Mouse (Mus musculus): ENCODE measurements around the gene Kctd10. TPM values are rescaled to one million over a fixed set of nuclear protein-coding genes. Genes with fewer than 3 reads are reported as not detected.

Gene Kctd10
- polyA plus RNA-seq, 1 experiment from 2014 or later = 230 TPM

DNA sequence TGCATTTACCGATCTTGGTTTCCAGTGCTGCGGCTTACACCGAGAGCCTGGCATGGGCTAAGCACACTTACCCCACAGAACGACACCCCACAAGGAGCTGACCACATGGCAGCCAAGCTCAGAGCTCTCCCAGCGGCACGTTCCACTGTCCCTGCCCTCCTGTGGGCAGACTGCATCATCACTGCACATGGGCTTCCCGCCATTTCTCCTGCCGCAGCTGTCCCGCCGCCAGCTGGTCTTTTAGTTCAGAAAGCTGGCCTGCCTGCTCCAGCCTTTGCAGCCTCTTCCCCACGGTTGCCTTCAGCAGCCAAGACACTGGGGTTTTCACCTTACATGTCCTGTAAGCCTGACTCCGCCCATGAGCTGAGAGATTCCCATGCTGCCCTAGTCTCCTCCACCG lies 30.1 kb upstream of the Kctd10 start:
- H3K9me3 ChIP-seq (ENCODE audit: low read length) = no peaks in the 10 kb centered on the region
- no peak; the same call in 1 of the 2 replicates for TF ChIP-seq CTCF (IDR thresholded peaks at IDR 0.05)
- TF ChIP-seq EP300 (IDR thresholded peaks at IDR 0.05) = no peak
- H3K36me3 ChIP-seq (ENCODE audit: insufficient read depth, low read length) = peaks cover 61% of the 10 kb centered on the region
- no peaks in the 10 kb centered on the region for H3K27me3 ChIP-seq (replicated peaks; ENCODE audit: insufficient read depth, low read length)
- H3K4me2 ChIP-seq (replicated peaks; ENCODE audit: low read depth, low read length) = no peak overlapping the region
- no peak overlapping the region for H3K9ac ChIP-seq (replicated peaks; ENCODE audit: low read depth)
- ATAC-seq (no peak), DNase-seq (ENCODE audit: low spot score) (no peak)
- 87% methylated on average over 13 of the region's 13 CpGs for WGBS
- H3K27ac ChIP-seq (ENCODE audit: low read length) = no peak overlapping the region
- no peaks in the 10 kb centered on the region for H3K4me1 ChIP-seq (ENCODE audit: insufficient read depth, low read depth, low read length)
- no peak overlapping the region for H3K4me3 ChIP-seq (ENCODE audit: low read depth, low read length)

DNA sequence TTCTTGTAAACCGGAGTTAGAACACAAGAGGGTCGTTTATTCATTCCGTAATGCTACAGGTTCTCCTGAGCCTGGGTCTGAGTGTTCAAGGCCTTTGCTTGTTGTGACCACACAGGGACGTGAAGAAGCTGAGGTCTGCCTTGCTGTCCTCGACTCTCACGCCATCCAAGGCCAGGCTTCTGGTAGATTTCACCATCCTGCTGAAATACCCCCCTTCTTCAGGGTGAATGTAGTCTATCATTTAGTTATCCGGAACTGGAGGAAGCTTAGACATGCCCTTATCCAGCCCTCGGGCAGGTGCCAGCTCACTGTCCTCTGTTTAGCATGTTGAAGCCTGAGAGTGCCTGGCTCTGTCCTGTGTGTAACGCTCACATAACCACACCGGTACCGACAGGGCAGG lies 28.5 kb upstream of the Kctd10 start:
- peaks cover 65% of the 10 kb centered on the region for H3K36me3 ChIP-seq (ENCODE audit: insufficient read depth, low read length)
- 91% methylated on average over 11 of the region's 11 CpGs for WGBS
- H3K27ac ChIP-seq (ENCODE audit: low read length) = no peak overlapping the region
- no peak overlapping the region for H3K9ac ChIP-seq (replicated peaks; ENCODE audit: low read depth)
- no peak for TF ChIP-seq CTCF (IDR thresholded peaks at IDR 0.05)
- no peak for TF ChIP-seq EP300 (IDR thresholded peaks at IDR 0.05)
- DNase-seq (ENCODE audit: low spot score) = no peak
- H3K4me3 ChIP-seq (ENCODE audit: low read depth, low read length) = no peak overlapping the region
- no peaks in the 10 kb centered on the region for H3K27me3 ChIP-seq (replicated peaks; ENCODE audit: insufficient read depth, low read length)
- H3K4me2 ChIP-seq (replicated peaks; ENCODE audit: low read depth, low read length) = no peak overlapping the region
- H3K9me3 ChIP-seq (ENCODE audit: low read length) = no peaks in the 10 kb centered on the region
- ATAC-seq = no peak
- H3K4me1 ChIP-seq (ENCODE audit: insufficient read depth, low read depth, low read length) = no peaks in the 10 kb centered on the region

DNA sequence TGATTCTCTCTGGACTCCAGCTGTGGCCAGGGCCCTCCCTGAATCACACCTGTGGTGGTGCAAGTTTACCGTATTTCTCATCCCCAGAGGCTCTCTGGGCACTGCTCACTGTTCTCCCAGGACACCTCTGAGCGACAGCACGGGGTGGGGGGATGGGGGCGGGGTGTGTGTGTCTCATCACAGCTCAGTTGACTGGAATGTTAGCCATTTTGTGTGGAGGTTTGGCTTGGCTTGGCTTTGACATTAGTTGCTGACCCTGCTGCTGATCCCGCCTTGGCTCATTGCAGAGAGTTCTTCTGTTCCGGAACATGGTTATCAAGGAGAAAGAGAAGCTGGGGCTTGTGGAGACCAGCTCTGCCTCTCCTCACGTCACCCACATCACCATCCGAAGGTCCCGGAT lies 27.5 kb upstream of the Kctd10 start:
- Histone ChIP-seq H3K27ac (ENCODE audit: low read length) (no peak overlapping the region), H3K27me3 (replicated peaks; ENCODE audit: insufficient read depth, low read length) (no peaks in the 10 kb centered on the region), H3K4me3 (ENCODE audit: low read depth, low read length) (no peak overlapping the region), H3K4me1 (ENCODE audit: insufficient read depth, low read depth, low read length) (no peaks in the 10 kb centered on the region), H3K4me2 (replicated peaks; ENCODE audit: low read depth, low read length) (no peak overlapping the region), H3K36me3 (ENCODE audit: insufficient read depth, low read length) (peaks cover 75% of the 10 kb centered on the region), H3K9me3 (ENCODE audit: low read length) (no peaks in the 10 kb centered on the region), H3K9ac (replicated peaks; ENCODE audit: low read depth) (no peak overlapping the region)
- peak; percentile 54 for ATAC-seq
- TF ChIP-seq EP300 (IDR thresholded peaks at IDR 0.05) (no peak), CTCF (IDR thresholded peaks at IDR 0.05) (no peak)
- DNase-seq (ENCODE audit: low spot score) = peak; percentile 76
- 69% methylated on average over 9 of the region's 9 CpGs for WGBS

DNA sequence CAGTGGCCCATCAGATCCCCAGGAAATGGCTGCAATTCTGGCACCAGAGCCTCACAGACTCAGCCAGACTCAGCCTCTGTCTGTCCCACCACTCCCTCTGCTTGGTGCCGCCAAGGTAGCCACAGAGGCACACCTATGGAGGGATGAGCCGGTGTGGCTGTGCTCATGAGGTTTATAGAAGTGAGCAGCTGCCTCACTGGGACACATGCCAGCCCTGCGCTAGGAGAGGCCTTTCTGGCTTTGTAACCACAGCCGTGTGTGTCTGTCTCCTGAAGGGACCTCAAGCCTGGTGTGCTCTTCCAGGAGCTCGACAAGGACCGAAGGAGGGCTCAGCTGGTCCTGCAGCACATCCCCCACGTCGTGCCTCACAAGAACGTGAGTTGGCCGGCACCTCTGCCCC lies 27.0 kb upstream of the Kctd10 start:
- Histone ChIP-seq H3K4me2 (replicated peaks; ENCODE audit: low read depth, low read length) (no peak overlapping the region), H3K27ac (ENCODE audit: low read length) (no peak overlapping the region), H3K9me3 (ENCODE audit: low read length) (no peaks in the 10 kb centered on the region), H3K9ac (replicated peaks; ENCODE audit: low read depth) (no peak overlapping the region), H3K36me3 (ENCODE audit: insufficient read depth, low read length) (peaks cover 81% of the 10 kb centered on the region), H3K27me3 (replicated peaks; ENCODE audit: insufficient read depth, low read length) (no peaks in the 10 kb centered on the region), H3K4me1 (ENCODE audit: insufficient read depth, low read depth, low read length) (no peaks in the 10 kb centered on the region), H3K4me3 (ENCODE audit: low read depth, low read length) (no peak overlapping the region)
- ATAC-seq (no peak), DNase-seq (ENCODE audit: low spot score) (no peak)
- 74% methylated on average over 10 of the region's 10 CpGs for WGBS
- TF ChIP-seq EP300 (IDR thresholded peaks at IDR 0.05) (no peak), CTCF (IDR thresholded peaks at IDR 0.05) (no peak)

DNA sequence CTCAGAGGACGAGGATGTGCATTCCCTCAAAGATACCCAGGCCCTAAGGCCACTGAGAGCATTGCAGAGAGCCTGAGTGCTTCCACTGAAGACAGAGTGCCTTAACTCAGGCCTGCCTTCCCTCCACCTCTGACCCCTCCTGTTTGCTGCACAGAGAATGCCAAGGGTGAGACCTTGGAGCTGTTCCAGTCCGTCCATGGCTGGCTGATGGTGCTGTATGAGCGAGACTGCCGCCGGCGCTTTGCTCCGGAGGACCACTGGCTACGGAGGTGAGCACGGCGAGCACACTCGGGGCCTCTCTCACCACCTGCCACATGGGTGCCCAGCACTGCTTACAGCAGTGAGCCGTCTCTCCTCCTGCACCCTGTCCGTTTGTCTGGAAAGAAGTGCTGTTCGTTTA lies 26.3 kb upstream of the Kctd10 start:
- ATAC-seq (no peak), DNase-seq (ENCODE audit: low spot score) (no peak)
- TF ChIP-seq EP300 (IDR thresholded peaks at IDR 0.05) = no peak
- TF ChIP-seq CTCF (IDR thresholded peaks at IDR 0.05) = no peak
- Histone ChIP-seq H3K27me3 (replicated peaks; ENCODE audit: insufficient read depth, low read length) (no peaks in the 10 kb centered on the region), H3K9ac (replicated peaks; ENCODE audit: low read depth) (no peak overlapping the region), H3K4me3 (ENCODE audit: low read depth, low read length) (no peak overlapping the region), H3K9me3 (ENCODE audit: low read length) (no peaks in the 10 kb centered on the region), H3K4me1 (ENCODE audit: insufficient read depth, low read depth, low read length) (no peaks in the 10 kb centered on the region), H3K4me2 (replicated peaks; ENCODE audit: low read depth, low read length) (no peak overlapping the region), H3K36me3 (ENCODE audit: insufficient read depth, low read length) (peaks cover 82% of the 10 kb centered on the region), H3K27ac (ENCODE audit: low read length) (no peak overlapping the region)
- 76% methylated on average over 14 of the region's 14 CpGs for WGBS

DNA sequence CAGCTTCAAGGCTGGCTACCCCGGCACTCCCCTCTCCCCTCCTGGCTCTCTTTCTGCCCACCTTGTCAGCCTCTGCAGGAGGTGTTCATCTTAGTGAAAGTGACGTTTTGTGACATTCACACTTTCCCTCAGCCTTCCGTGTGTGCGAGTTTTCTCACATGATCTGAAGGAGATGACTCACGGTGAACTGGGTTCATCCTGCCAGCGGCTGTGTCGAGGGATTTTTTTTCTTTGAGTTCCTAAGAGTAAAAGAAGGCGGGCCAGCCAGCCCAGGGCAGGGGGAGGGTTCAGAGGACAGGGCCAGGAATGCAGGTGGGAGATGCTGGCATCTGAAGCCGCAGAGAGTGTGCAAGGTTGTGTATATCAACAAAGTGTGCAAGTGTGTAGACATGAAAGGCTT lies 12.9 kb upstream of the Kctd10 start:
- H3K4me1 ChIP-seq (ENCODE audit: insufficient read depth, low read depth, low read length) = no peaks in the 10 kb centered on the region
- H3K27ac ChIP-seq (ENCODE audit: low read length) = no peak overlapping the region
- ATAC-seq (no peak), DNase-seq (ENCODE audit: low spot score) (no peak)
- no peaks in the 10 kb centered on the region for H3K9me3 ChIP-seq (ENCODE audit: low read length)
- TF ChIP-seq EP300 (IDR thresholded peaks at IDR 0.05) (no peak), CTCF (IDR thresholded peaks at IDR 0.05) (no peak)
- WGBS = 69% methylated on average over 9 of the region's 9 CpGs
- no peak overlapping the region for H3K4me2 ChIP-seq (replicated peaks; ENCODE audit: low read depth, low read length)
- H3K36me3 ChIP-seq (ENCODE audit: insufficient read depth, low read length) = peaks cover 37% of the 10 kb centered on the region
- H3K9ac ChIP-seq (replicated peaks; ENCODE audit: low read depth) = no peak overlapping the region
- no peaks in the 10 kb centered on the region for H3K27me3 ChIP-seq (replicated peaks; ENCODE audit: insufficient read depth, low read length)
- H3K4me3 ChIP-seq (ENCODE audit: low read depth, low read length) = no peak overlapping the region

DNA sequence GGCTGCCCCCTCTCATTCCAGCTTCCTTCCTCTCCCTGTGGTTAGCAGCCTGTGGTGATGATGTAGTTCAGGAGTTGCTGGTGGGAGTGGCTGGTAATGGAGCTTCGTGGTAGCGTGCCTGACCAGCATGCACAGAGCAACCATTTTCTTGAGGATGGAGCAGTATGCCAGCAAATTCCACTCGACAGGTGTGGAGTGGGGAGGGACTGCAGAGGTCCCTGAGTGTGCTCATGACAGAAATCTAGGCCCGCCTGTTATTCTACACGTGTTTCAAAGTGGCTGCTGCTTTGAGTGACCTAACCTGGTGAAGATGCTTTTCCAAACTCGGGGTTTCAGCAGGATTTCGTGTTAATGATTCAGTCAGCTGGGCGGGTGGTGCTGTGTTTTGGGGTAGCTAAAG lies 4.1 kb upstream of the Kctd10 start:
- H3K4me2 ChIP-seq (replicated peaks; ENCODE audit: low read depth, low read length) = no peak overlapping the region
- H3K36me3 ChIP-seq (ENCODE audit: insufficient read depth, low read length) = peaks cover 39% of the 10 kb centered on the region
- DNase-seq (ENCODE audit: low spot score) (peak; percentile 88), ATAC-seq (peak; percentile 68)
- H3K4me1 ChIP-seq (ENCODE audit: insufficient read depth, low read depth, low read length) = peaks cover 16% of the 10 kb centered on the region; the same call in 1 of the 2 replicates
- WGBS = 59% methylated on average over 8 of the region's 8 CpGs
- no peaks in the 10 kb centered on the region for H3K27me3 ChIP-seq (replicated peaks; ENCODE audit: insufficient read depth, low read length)
- no peaks in the 10 kb centered on the region for H3K9me3 ChIP-seq (ENCODE audit: low read length)
- no peak overlapping the region for H3K9ac ChIP-seq (replicated peaks; ENCODE audit: low read depth)
- peak overlapping the region; percentile 73 for H3K27ac ChIP-seq (ENCODE audit: low read length)
- H3K4me3 ChIP-seq (ENCODE audit: low read depth, low read length) = no peak overlapping the region
- TF ChIP-seq CTCF (IDR thresholded peaks at IDR 0.05) = 0 out of 2 replicates have a peak, but pooled peaks have one; percentile 1
- peak; percentile 53 for TF ChIP-seq EP300 (IDR thresholded peaks at IDR 0.05)

Data from lung, postnatal 0 days (tissue).